Comparison of ENCODE assay signal across 26 mouse cellular contexts in the genomic region with DNA sequence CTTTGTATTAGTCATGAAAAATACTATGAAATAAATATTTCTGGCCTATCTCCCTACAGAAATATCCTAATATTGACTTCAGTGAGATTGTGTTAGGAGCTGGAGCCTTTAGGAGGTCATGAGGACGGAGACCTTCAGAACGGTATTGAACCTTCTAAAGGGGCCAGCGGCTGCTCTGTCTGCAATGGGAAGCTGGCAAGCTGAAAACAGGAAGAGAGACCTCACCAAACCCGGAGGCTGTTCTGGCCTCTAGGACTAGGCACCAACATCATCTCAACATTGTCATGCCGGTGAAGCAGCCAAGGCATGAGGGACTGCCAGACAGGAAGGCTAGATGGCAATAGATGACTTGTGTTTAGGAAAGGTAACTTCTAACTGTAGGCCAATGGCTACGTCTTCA.
"Had no signal": no experiment of that assay in that cellular context is flagged by ENCODE, and none has a peak within 500 bp of the region (broad histone marks: within the 10 kb centered on the region; RNA-seq: fewer than 3 reads in every experiment).

No protein-coding gene starts in this region.

- H3K9me3 ChIP-seq: heart, embryonic 13.5 days; heart, embryonic 15.5 days; limb, embryonic 10.5 days; limb, embryonic 12.5 days; liver, embryonic 13.5 days; liver, embryonic 15.5 days had no signal

- H3K4me3 ChIP-seq: gastrocnemius, adult 2 months; heart, adult 2 months; heart, embryonic 13.5 days; heart, embryonic 15.5 days; layer of hippocampus, adult 2 months; left cerebral cortex, adult 2 months; limb, embryonic 10.5 days; limb, embryonic 12.5 days; liver, embryonic 13.5 days; liver, embryonic 15.5 days had no signal

- H3K27me3 ChIP-seq: heart, embryonic 13.5 days; heart, embryonic 15.5 days; limb, embryonic 12.5 days; liver, embryonic 13.5 days; liver, embryonic 15.5 days had no signal

- H3K27ac ChIP-seq: gastrocnemius, adult 2 months; heart, adult 2 months; heart, embryonic 13.5 days; heart, embryonic 15.5 days; hindbrain, embryonic 14.5 days; layer of hippocampus, adult 2 months; left cerebral cortex, adult 2 months; liver, embryonic 13.5 days; liver, embryonic 15.5 days had no signal

- H3K4me2 ChIP-seq: heart, embryonic 11.5 days; heart, embryonic 13.5 days; heart, embryonic 15.5 days; hindbrain, embryonic 14.5 days; limb, embryonic 12.5 days; liver, embryonic 11.5 days; liver, embryonic 13.5 days; liver, embryonic 15.5 days had no signal

- H3K36me3 ChIP-seq: heart, embryonic 13.5 days; heart, embryonic 15.5 days; limb, embryonic 10.5 days; limb, embryonic 12.5 days; liver, embryonic 13.5 days; liver, embryonic 15.5 days had no signal

- ATAC-seq: hindbrain, embryonic 16.5 days; inflammation-experienced regulatory T-cells, adult 6 months; intestine, embryonic 16.5 days had no signal

- DNase-seq: gastrocnemius, adult 2 months; gastrocnemius, postnatal 10 days; gastrocnemius, postnatal 25 days; heart, adult 11 months; heart, adult 2 months; heart, postnatal 14 days; heart, postnatal 36 days; kidney, adult 18-20 months; kidney, postnatal 10 days; kidney, postnatal 25 days; kidney, postnatal 4 days; liver; liver, embryonic 13.5 days had no signal

- H3K9ac ChIP-seq: heart, embryonic 13.5 days; heart, embryonic 15.5 days; hindbrain, embryonic 14.5 days; limb, embryonic 12.5 days; liver, embryonic 13.5 days; liver, embryonic 15.5 days had no signal

- H3K4me1 ChIP-seq: heart, embryonic 15.5 days; liver, embryonic 13.5 days; liver, embryonic 15.5 days had no signal
